Mouse (Mus musculus): ENCODE data around the gene Rbks. TPM values are rescaled to one million over a fixed set of nuclear protein-coding genes. Genes with fewer than 3 reads are reported as not detected.

Rbks gene
- polyA plus RNA-seq, 1 experiment from 2014 or later, result 9.8 TPM

DNA sequence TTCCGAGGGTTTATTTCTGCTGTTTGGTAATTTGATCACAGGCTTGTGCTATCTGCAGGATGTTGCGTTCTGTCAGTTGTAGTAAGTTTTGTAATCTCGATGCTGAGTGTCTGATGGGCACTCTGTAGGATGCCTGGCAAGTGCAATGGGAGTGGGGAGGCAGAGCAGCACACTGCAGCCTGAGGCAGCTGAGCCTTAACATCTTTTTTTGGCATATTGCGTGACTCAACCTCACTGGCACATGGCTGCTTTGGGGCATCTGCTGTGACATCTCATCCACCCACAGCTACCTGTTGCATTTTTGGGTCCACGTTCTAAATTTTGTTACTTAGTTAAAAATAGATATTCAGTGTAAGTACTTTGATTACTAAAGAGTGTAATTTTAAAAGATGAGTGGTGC is 7.5 kb upstream of the Rbks start:
- no peak overlapping the region for H3K9ac ChIP-seq (replicated peaks; ENCODE audit: low read depth)
- ATAC-seq (no peak), DNase-seq (ENCODE audit: low spot score) (no peak)
- H3K27ac ChIP-seq (ENCODE audit: low read length), result no peak overlapping the region
- H3K4me2 ChIP-seq (replicated peaks; ENCODE audit: low read depth, low read length), result no peak overlapping the region
- 0 out of 2 replicates have a peak, but pooled peaks cover 4% of the 10 kb centered on the region for H3K36me3 ChIP-seq (ENCODE audit: insufficient read depth, low read length)
- no peaks in the 10 kb centered on the region for H3K4me1 ChIP-seq (ENCODE audit: insufficient read depth, low read depth, low read length)
- no peak overlapping the region for H3K4me3 ChIP-seq (ENCODE audit: low read depth, low read length)
- no peaks in the 10 kb centered on the region for H3K27me3 ChIP-seq (replicated peaks; ENCODE audit: insufficient read depth, low read length)
- WGBS, result 81% methylated on average over 5 of the region's 5 CpGs
- no peak for TF ChIP-seq CTCF (IDR thresholded peaks at IDR 0.05)
- no peak for TF ChIP-seq EP300 (IDR thresholded peaks at IDR 0.05)
- no peaks in the 10 kb centered on the region for H3K9me3 ChIP-seq (ENCODE audit: low read length)

DNA sequence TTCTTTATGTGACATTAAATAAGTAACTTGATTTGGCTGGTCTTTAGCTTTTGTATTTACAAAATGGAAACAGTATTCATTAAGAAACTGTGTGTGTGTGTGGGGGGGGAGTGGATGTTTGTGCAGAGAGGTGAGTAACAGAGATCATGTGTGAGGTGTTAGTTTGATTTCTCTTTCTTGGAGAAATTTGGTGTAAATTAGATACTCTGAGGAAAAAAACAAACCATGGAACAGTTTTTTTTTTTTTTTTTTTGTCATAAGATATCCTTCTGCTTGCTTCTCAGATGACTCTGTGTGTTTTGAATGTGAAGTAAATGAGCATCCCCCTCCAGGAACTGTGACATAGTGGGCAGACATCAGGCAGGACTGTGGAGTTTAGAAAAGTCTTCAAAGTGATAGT is 2.0 kb upstream of the Rbks start:
- no peak for DNase-seq (ENCODE audit: low spot score)
- H3K4me2 ChIP-seq (replicated peaks; ENCODE audit: low read depth, low read length), result no peak overlapping the region
- no peaks in the 10 kb centered on the region for H3K4me1 ChIP-seq (ENCODE audit: insufficient read depth, low read depth, low read length)
- H3K27me3 ChIP-seq (replicated peaks; ENCODE audit: insufficient read depth, low read length), result no peaks in the 10 kb centered on the region
- H3K9me3 ChIP-seq (ENCODE audit: low read length), result no peaks in the 10 kb centered on the region
- TF ChIP-seq CTCF (IDR thresholded peaks at IDR 0.05), result no peak
- TF ChIP-seq EP300 (IDR thresholded peaks at IDR 0.05), result no peak
- H3K9ac ChIP-seq (replicated peaks; ENCODE audit: low read depth), result no peak overlapping the region
- H3K27ac ChIP-seq (ENCODE audit: low read length), result peak overlapping the region; percentile 2; the same call in 1 of the 2 replicates
- no peak overlapping the region for H3K4me3 ChIP-seq (ENCODE audit: low read depth, low read length)
- H3K36me3 ChIP-seq (ENCODE audit: insufficient read depth, low read length), result no peaks in the 10 kb centered on the region
- no peak for ATAC-seq

DNA sequence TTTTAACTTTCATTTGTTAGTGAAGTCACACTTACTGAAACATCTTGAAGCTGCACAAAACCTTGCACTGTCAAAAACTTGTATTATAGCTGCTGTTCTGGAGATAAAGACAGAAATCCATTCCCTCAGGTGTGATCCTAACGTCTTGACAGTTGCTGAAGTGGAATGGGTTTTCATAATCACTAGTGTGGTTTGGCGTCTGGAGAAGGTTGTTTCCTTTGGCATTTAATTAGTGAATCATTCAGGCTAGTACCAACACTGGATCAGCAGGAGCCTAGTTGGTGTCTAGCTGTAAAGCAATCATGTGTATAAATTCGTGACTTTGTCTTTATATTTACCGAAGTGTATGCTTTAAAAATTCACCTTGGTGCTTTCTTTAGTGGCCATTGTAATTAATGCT is 1.5 kb upstream of the Rbks start:
- no peaks in the 10 kb centered on the region for H3K27me3 ChIP-seq (replicated peaks; ENCODE audit: insufficient read depth, low read length)
- peak overlapping the region; percentile 75; the same call in 1 of the 2 replicates for H3K4me2 ChIP-seq (replicated peaks; ENCODE audit: low read depth, low read length)
- H3K4me1 ChIP-seq (ENCODE audit: insufficient read depth, low read depth, low read length), result no peaks in the 10 kb centered on the region
- peak overlapping the region; percentile 2; the same call in 1 of the 2 replicates for H3K27ac ChIP-seq (ENCODE audit: low read length)
- H3K36me3 ChIP-seq (ENCODE audit: insufficient read depth, low read length), result no peaks in the 10 kb centered on the region
- no peaks in the 10 kb centered on the region for H3K9me3 ChIP-seq (ENCODE audit: low read length)
- DNase-seq (ENCODE audit: low spot score) (peak; percentile 34), ATAC-seq (no peak)
- no peak overlapping the region for H3K9ac ChIP-seq (replicated peaks; ENCODE audit: low read depth)
- TF ChIP-seq EP300 (IDR thresholded peaks at IDR 0.05) (no peak), CTCF (IDR thresholded peaks at IDR 0.05) (no peak)
- 38% methylated on average over 4 of the region's 4 CpGs for WGBS
- no peak overlapping the region for H3K4me3 ChIP-seq (ENCODE audit: low read depth, low read length)

DNA sequence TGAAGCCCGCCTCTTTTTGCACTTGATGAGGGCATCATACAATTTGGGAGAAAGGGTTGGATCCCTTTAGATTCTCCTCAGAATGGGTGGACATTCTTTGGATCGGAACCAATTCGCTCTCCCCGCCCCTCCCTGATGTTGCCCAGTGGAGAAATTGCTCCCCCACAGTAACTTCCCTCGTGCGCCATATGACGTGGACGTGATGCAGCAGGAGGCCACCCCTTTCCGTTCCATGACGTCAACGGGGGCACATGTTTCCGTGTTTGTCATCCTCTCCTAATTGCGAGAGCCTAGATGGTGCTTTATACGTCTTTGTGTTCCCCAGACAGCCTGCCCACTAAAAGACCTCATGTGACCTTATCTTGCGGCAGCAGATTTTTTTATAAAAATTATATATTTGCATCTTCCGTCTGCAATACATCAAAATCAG is 885 bp upstream of the Rbks start:
- Histone ChIP-seq H3K4me1 (ENCODE audit: insufficient read depth, low read depth, low read length) (no peaks in the 10 kb centered on the region), H3K4me3 (ENCODE audit: low read depth, low read length) (peak overlapping the region; percentile 76), H3K27ac (ENCODE audit: low read length) (peak overlapping the region; percentile 97), H3K36me3 (ENCODE audit: insufficient read depth, low read length) (no peaks in the 10 kb centered on the region), H3K27me3 (replicated peaks; ENCODE audit: insufficient read depth, low read length) (no peaks in the 10 kb centered on the region), H3K4me2 (replicated peaks; ENCODE audit: low read depth, low read length) (peak overlapping the region; percentile 75), H3K9me3 (ENCODE audit: low read length) (no peaks in the 10 kb centered on the region), H3K9ac (replicated peaks; ENCODE audit: low read depth) (peak overlapping the region; percentile 90)
- peak; percentile 97 for TF ChIP-seq EP300 (IDR thresholded peaks at IDR 0.05)
- TF ChIP-seq CTCF (IDR thresholded peaks at IDR 0.05), result no peak
- ATAC-seq (peak; percentile 85), DNase-seq (ENCODE audit: low spot score) (peak; percentile 96)
- 2% methylated on average over 16 of the region's 16 CpGs for WGBS

DNA sequence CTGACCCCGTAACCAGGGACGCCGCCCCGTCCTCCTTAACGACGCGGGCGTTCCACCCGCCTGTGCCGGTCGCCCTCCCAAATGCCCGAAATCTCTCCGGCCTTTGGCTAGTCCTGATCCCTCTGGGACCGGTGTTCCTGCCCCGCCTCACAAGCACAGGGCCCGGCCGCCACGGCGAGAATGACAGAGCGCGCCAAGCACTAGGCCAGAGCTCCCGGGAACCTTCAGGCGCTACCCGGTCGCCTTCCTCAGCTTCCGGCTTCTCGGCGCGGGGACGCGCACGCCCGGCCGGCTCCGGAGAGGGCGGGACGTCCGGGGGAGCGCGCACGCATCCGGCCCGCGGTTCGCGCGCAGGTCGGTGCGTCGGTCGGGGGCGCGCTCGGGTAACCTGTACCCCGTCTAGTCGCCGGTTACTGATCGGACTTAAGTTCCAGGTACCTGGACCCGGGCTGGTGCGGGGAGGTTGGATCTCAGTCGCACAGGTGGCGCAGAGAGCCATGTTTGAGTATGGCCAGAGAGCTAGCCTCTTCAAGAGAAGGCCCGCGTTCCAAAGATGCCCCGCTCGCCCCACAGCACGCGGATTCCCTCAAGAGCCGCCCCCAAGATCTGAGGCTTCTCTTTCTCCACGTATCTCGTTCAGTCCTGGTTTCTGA is 343 bp upstream of the Rbks start, which contains the start of gene Babam2:
Gene Babam2 (plus strand): TSS at position 41 of the 653 bp plus-strand sequence.
- Histone ChIP-seq H3K4me2 (replicated peaks; ENCODE audit: low read depth, low read length) (peak within 1 kb of the TSS; percentile 75), H3K4me1 (ENCODE audit: insufficient read depth, low read depth, low read length) (no peaks in the 10 kb centered on the region), H3K36me3 (ENCODE audit: insufficient read depth, low read length) (no peaks in the 10 kb centered on the region), H3K27ac (ENCODE audit: low read length) (peak within 1 kb of the TSS; percentile 97), H3K4me3 (ENCODE audit: low read depth, low read length) (peak within 1 kb of the TSS; percentile 76), H3K9me3 (ENCODE audit: low read length) (no peaks in the 10 kb centered on the region), H3K9ac (replicated peaks; ENCODE audit: low read depth) (peak within 1 kb of the TSS; percentile 90), H3K27me3 (replicated peaks; ENCODE audit: insufficient read depth, low read length) (no peaks in the 10 kb centered on the region)
- ATAC-seq (peak; percentile 94), DNase-seq (ENCODE audit: low spot score) (peak; percentile 94)
- TF ChIP-seq CTCF (IDR thresholded peaks at IDR 0.05) (peak; percentile 1; the same call in 1 of the 2 replicates), EP300 (IDR thresholded peaks at IDR 0.05) (no peak)
- under 1% methylated on average over 67 of the region's 71 CpGs for WGBS

DNA sequence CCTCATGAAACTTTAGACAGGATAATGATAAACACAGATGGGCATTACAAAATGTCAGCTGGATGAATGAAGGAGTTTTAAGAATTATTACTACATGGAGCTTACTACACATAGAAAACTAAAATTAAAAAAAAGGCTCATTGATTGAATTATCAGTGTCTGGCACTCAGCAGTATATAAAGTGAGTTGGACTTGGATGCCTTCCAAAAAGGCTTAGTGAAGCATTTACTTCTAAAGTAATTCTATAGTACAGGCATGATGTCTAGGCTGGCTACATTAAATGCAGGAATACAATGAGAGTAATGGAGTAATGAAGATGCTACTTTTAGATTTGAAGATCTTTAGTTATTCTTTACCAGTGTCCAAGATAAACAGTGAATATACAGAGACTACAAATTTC is 4.2 kb downstream of the Rbks start:
- H3K4me1 ChIP-seq (ENCODE audit: insufficient read depth, low read depth, low read length), result no peaks in the 10 kb centered on the region
- DNase-seq (ENCODE audit: low spot score), result no peak
- no peak overlapping the region for H3K4me3 ChIP-seq (ENCODE audit: low read depth, low read length)
- H3K36me3 ChIP-seq (ENCODE audit: insufficient read depth, low read length), result no peaks in the 10 kb centered on the region
- H3K9ac ChIP-seq (replicated peaks; ENCODE audit: low read depth), result no peak overlapping the region
- no peak overlapping the region for H3K27ac ChIP-seq (ENCODE audit: low read length)
- H3K27me3 ChIP-seq (replicated peaks; ENCODE audit: insufficient read depth, low read length), result no peaks in the 10 kb centered on the region
- no peak for ATAC-seq
- no peak overlapping the region for H3K4me2 ChIP-seq (replicated peaks; ENCODE audit: low read depth, low read length)
- no peaks in the 10 kb centered on the region for H3K9me3 ChIP-seq (ENCODE audit: low read length)
- TF ChIP-seq EP300 (IDR thresholded peaks at IDR 0.05) (no peak), CTCF (IDR thresholded peaks at IDR 0.05) (no peak)
